Mouse (Mus musculus) megakaryocyte, embryonic 14.5 days (primary cell): Measurements from ENCODE around the gene Gpank1.

Source experiments
- FLI1 ChIP-seq: IDR thresholded peaks from 2 replicates; pipeline ENCODE4 v1.6.1; 2012; ENCODE audit warnings: low read length, inconsistent platforms, mixed read lengths
- GATA1 ChIP-seq: IDR thresholded peaks from 3 replicates; pipeline ENCODE4 v1.6.1; 2012; ENCODE audit warnings: mixed read lengths, low read length, inconsistent platforms, borderline replicate concordance

DNA sequence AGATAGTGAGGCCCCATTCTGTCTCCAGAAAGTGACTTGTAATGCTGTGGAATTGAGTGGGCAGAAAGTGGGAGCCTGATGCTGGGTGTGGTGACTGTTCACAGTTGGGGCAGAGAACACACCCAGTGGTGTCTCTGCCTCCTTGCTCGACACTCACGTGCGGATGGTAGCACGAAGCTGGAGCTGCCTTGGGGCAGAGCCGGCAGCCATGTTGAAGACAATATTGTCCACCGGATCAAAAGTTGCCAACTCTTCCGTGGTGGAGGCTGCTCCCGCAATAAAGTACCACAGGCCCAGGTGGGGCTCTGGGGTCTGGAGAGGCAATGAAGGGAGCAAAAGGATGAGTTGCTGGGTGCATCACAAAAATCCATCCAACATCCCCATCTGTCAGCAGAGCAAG, 9.8 kb downstream of the Gpank1 start:
- TF ChIP-seq GATA1 (no peak), FLI1 (no peak)
